Mouse (Mus musculus): ENCODE measurements around the gene Pou2af1.

GRCm38 (mm10) chr9:51163989-51164388 lies 49.5 kb upstream of the Pou2af1 start:
- no peak for TF ChIP-seq POLR2A (IDR thresholded peaks at IDR 0.05; ENCODE audit: low read depth, low read length)
- no peak for TF ChIP-seq CTCF (IDR thresholded peaks at IDR 0.05; ENCODE audit: extremely low read depth, insufficient read length, insufficient replicate concordance, low read depth, low read length)

Data from small intestine, adult 2 months (tissue).